Mouse (Mus musculus) CH12.LX (cell line): ENCODE results near the gene Marc2.

ENCODE experiments used
- CHD1 ChIP-seq: IDR thresholded peaks from 2 replicates; pipeline ENCODE4 v1.6.1; 2012; ENCODE audit warnings: low read depth, low read length, improper control_type of control experiment, inconsistent platforms
- CTCF ChIP-seq, 2 experiments: IDR thresholded peaks in 1 of 2; conservative IDR thresholded peaks in 1 of 2; 2 replicates each; pipeline ENCODE4 v1.5.1; 2011 to 2012; ENCODE audit warnings: low read depth in 2 of 2, low read length in 2 of 2, improper control_type of control experiment in 1 of 2, inconsistent platforms in 1 of 2, mild to moderate bottlenecking in 1 of 2, moderate library complexity in 1 of 2
- ELF1 ChIP-seq: IDR thresholded peaks from 2 replicates; pipeline ENCODE4 v1.6.1; 2014; ENCODE audit warnings: low read depth, mild to moderate bottlenecking, inconsistent platforms, low read length, improper control_type of control experiment
- ETS1 ChIP-seq: conservative IDR thresholded peaks from 2 replicates; pipeline ENCODE4 v1.6.1; 2012; ENCODE audit warnings: low read depth, mild to moderate bottlenecking, inconsistent platforms, low read length, improper control_type of control experiment, moderate library complexity
- IRF4 ChIP-seq: IDR thresholded peaks from 2 replicates; pipeline ENCODE4 v1.6.1; 2014; ENCODE audit warnings: low read depth, mild to moderate bottlenecking, inconsistent platforms, low read length, improper control_type of control experiment
- KAT2A ChIP-seq: IDR thresholded peaks from 2 replicates; pipeline ENCODE4 v1.6.1; 2012; ENCODE audit warnings: low read length, improper control_type of control experiment, inconsistent platforms; ENCODE audit not compliant: insufficient replicate concordance
- MAZ ChIP-seq: IDR thresholded peaks from 2 replicates; pipeline ENCODE4 v1.6.1; 2012; ENCODE audit warnings: low read depth, mild to moderate bottlenecking, inconsistent platforms, low read length, improper control_type of control experiment, moderate library complexity
- POLR2A ChIP-seq: IDR thresholded peaks from 2 replicates; pipeline ENCODE4 v1.6.1; 2011; ENCODE audit warnings: low read depth, mild to moderate bottlenecking, improper control_type of control experiment, low read length
- UBTF ChIP-seq: IDR thresholded peaks from 2 replicates; pipeline ENCODE4 v1.6.1; 2012; ENCODE audit warnings: low read depth, mild to moderate bottlenecking, inconsistent platforms, low read length, improper control_type of control experiment, moderate library complexity
- ZC3H11A ChIP-seq: IDR thresholded peaks from 2 replicates; pipeline ENCODE4 v1.6.1; 2012; ENCODE audit warnings: low read depth, mild to moderate bottlenecking, inconsistent platforms, low read length, improper control_type of control experiment

DNA sequence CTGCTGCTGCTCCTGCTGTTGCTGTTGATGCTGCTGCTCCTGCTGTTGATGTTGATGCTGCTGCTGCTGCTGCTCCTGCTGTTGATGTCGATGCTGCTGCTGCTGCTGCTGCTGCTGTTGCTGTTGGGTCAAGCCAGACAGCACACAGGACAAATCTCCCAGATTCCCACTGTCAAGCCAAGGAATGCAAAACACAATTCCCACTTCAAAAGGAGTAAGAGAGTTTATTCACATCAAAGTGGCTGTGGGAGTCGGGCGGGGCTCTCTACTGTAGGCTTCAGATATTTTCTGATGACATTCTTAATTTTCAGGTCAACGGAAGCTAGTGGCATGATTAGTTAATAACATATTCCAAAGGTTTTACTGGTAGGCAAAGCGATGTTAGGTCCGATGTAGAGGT, 16.4 kb upstream of the Marc2 start:
- TF ChIP-seq ETS1 (no peak), POLR2A (no peak), ZC3H11A (no peak), UBTF (no peak), CHD1 (no peak), ELF1 (no peak), IRF4 (no peak), MAZ (no peak), CTCF (conservative IDR thresholded peaks at IDR 0.05 in 1 of 2, IDR thresholded peaks at IDR 0.05 in 1 of 2; ENCODE audit: low read depth in 2 of 2, low read length in 2 of 2) (no peak), KAT2A (no peak)
